ENCODE assay signal across 1 mouse cellular context in genomic region chr11:59191231-59192058, GRCm38 (mm10).
TF ChIP-seq lines count a peak whose summit lies in the region.

No protein-coding gene starts in this region.

TF ChIP-seq in CH12.LX, 34 proteins besides CTCF, POLR2A, EP300 and RAD21:
- TF ChIP-seq CHD2 (IDR thresholded peaks at IDR 0.05; ENCODE audit: low read length) (peak; percentile 47; the same call in 1 of the 2 replicates), KAT2A (IDR thresholded peaks at IDR 0.05; ENCODE audit: insufficient replicate concordance, low read length) (peak; percentile 76; the same call in 1 of the 2 replicates), ZMIZ1 (IDR thresholded peaks at IDR 0.05; ENCODE audit: low read depth, low read length) (peak; percentile 98), ETS1 (conservative IDR thresholded peaks at IDR 0.05; ENCODE audit: low read depth, low read length) (peak; percentile 66), ELF1 (IDR thresholded peaks at IDR 0.05; ENCODE audit: low read depth, low read length) (peak; percentile 91), MXI1 (IDR thresholded peaks at IDR 0.05; ENCODE audit: low read depth, low read length) (peak; percentile 87), GABPA (IDR thresholded peaks at IDR 0.05; ENCODE audit: insufficient replicate concordance, low read depth, low read length) (peak; percentile 96), USF2 (conservative IDR thresholded peaks at IDR 0.05; ENCODE audit: low read depth, low read length) (no peak), MAFK (IDR thresholded peaks at IDR 0.05; ENCODE audit: insufficient replicate concordance, low read length) (no peak), SIN3A (IDR thresholded peaks at IDR 0.05; ENCODE audit: low read length) (peak; percentile 95), MYC (IDR thresholded peaks at IDR 0.05; ENCODE audit: low read depth, low read length) (peak; percentile 87), ZKSCAN1 (IDR thresholded peaks at IDR 0.05; ENCODE audit: borderline replicate concordance, low read depth, low read length) (no peak), JUND (conservative IDR thresholded peaks at IDR 0.05; ENCODE audit: low read depth, low read length) (no peak), USF1 (IDR thresholded peaks at IDR 0.05; ENCODE audit: low read depth, low read length) (no peak), MEF2A (IDR thresholded peaks at IDR 0.05; ENCODE audit: borderline replicate concordance, low read depth, low read length) (peak; percentile 87), UBTF (IDR thresholded peaks at IDR 0.05; ENCODE audit: low read depth, low read length) (peak; percentile 71; the same call in 1 of the 2 replicates), NRF1 (IDR thresholded peaks at IDR 0.05; ENCODE audit: low read depth, low read length) (peak; percentile 94), E2F4 (IDR thresholded peaks at IDR 0.05; ENCODE audit: insufficient replicate concordance, low read depth, low read length) (no peak), SMC3 (IDR thresholded peaks at IDR 0.05; ENCODE audit: low read depth, low read length) (no peak), IRF4 (IDR thresholded peaks at IDR 0.05; ENCODE audit: low read depth, low read length) (peak; percentile 71; the same call in 1 of the 2 replicates), HCFC1 (IDR thresholded peaks at IDR 0.05; ENCODE audit: low read depth, low read length) (peak; percentile 89), POLR2AphosphoS2 (IDR thresholded peaks at IDR 0.05; ENCODE audit: low read depth, low read length) (peak; percentile 80; the same call in 1 of the 2 replicates), ZNF384 (IDR thresholded peaks at IDR 0.05; ENCODE audit: low read depth, low read length) (no peak), TCF12 (IDR thresholded peaks at IDR 0.05; ENCODE audit: low read depth, low read length) (peak; percentile 84), JUN (IDR thresholded peaks at IDR 0.05; ENCODE audit: insufficient read depth, low read depth, low read length) (no peak), PAX5 (IDR thresholded peaks at IDR 0.05; ENCODE audit: low read length) (no peak), NELFE (IDR thresholded peaks at IDR 0.05; ENCODE audit: low read depth, low read length) (peak; percentile 99), RCOR1 (conservative IDR thresholded peaks at IDR 0.05; ENCODE audit: low read depth, low read length) (no peak; the same call in 1 of the 2 replicates), TBP (conservative IDR thresholded peaks at IDR 0.05; ENCODE audit: low read depth, low read length) (no peak), CHD1 (IDR thresholded peaks at IDR 0.05; ENCODE audit: low read depth, low read length) (no peak), MAZ (IDR thresholded peaks at IDR 0.05; ENCODE audit: low read depth, low read length) (peak; percentile 89), ZC3H11A (IDR thresholded peaks at IDR 0.05; ENCODE audit: low read depth, low read length) (no peak), BHLHE40 (IDR thresholded peaks at IDR 0.05; ENCODE audit: low read depth, low read length) (peak; percentile 22; the same call in 1 of the 2 replicates), MAX (IDR thresholded peaks at IDR 0.05; ENCODE audit: low read length) (peak; percentile 87)
